Mouse (Mus musculus): ENCODE data around the gene Actrt3.
"Not testable (repeated sequence)": the region's sequence is repeated elsewhere in the genome, so short reads cannot be mapped to it uniquely, and the experiment has no call there.

Actrt3 gene

GRCm38 (mm10) chr3:30573549-30573948 lies 26.2 kb downstream of the Actrt3 start:
- DNase-seq (ENCODE audit: low spot score) = no peak

- not testable (repeated sequence) for DNase-seq (ENCODE audit: low spot score)
Observed at GRCm38 (mm10) chr3:30566333-30566732, 33.4 kb downstream of the Actrt3 start.

GRCm38 (mm10) chr3:30560677-30561314 lies 38.9 kb downstream of the Actrt3 start:
- no peak for DNase-seq (ENCODE audit: low spot score)

- DNase-seq (ENCODE audit: low spot score) = no peak
Observed at GRCm38 (mm10) chr3:30553741-30554140, 46.0 kb downstream of the Actrt3 start.

- DNase-seq (ENCODE audit: low spot score) = no peak
Observed at GRCm38 (mm10) chr3:30550218-30550617, 49.5 kb downstream of the Actrt3 start.

GRCm38 (mm10) chr3:30548928-30549327 lies 50.8 kb downstream of the Actrt3 start:
- DNase-seq (ENCODE audit: low spot score) = no peak

GRCm38 (mm10) chr3:30547908-30548307 lies 51.8 kb downstream of the Actrt3 start, which contains the start of gene Mecom:
TSS of gene Mecom (minus strand) at chr3:30548008.
- DNase-seq (ENCODE audit: low spot score) = no peak
